Mouse (Mus musculus): ENCODE measurements at regions not wholly inside any gene's neighbourhood (a gene's known extent, or its start where the extent isn't known, plus 50 kb on each side); places are given as distances from the start of the nearest gene placed in this dataset.

- H3K4me2 ChIP-seq (replicated peaks; ENCODE audit: low read depth, low read length) = no peak overlapping the region
- H3K27ac ChIP-seq (ENCODE audit: low read length) = no peak overlapping the region
- H3K36me3 ChIP-seq (ENCODE audit: insufficient read depth, low read length) = no peaks in the 10 kb centered on the region
- ATAC-seq (ENCODE audit: low FRiP score, low TSS enrichment) = no peak
- H3K27me3 ChIP-seq (ENCODE audit: insufficient read depth, low read length) = no peaks in the 10 kb centered on the region
- no peaks in the 10 kb centered on the region for H3K4me1 ChIP-seq (ENCODE audit: insufficient read depth, low read length)
- H3K9ac ChIP-seq (replicated peaks; ENCODE audit: low read length) = no peak overlapping the region
- WGBS = 77% methylated on average over 1 of the region's 1 CpGs
- no peak overlapping the region for H3K4me3 ChIP-seq (ENCODE audit: low read length)
- no peaks in the 10 kb centered on the region for H3K9me3 ChIP-seq (ENCODE audit: low read length)
Measured at GRCm38 (mm10) chr12:118784643-118785042, 61.5 kb upstream of the Sp8 start.

GRCm38 (mm10) chr12:118781978-118782377 is 64.2 kb upstream of the Sp8 start:
- no peak overlapping the region for H3K27ac ChIP-seq (ENCODE audit: low read length)
- 89% methylated on average over 3 of the region's 3 CpGs for WGBS
- no peaks in the 10 kb centered on the region for H3K9me3 ChIP-seq (ENCODE audit: low read length)
- H3K4me1 ChIP-seq (ENCODE audit: insufficient read depth, low read length) = no peaks in the 10 kb centered on the region
- no peaks in the 10 kb centered on the region for H3K36me3 ChIP-seq (ENCODE audit: insufficient read depth, low read length)
- H3K4me2 ChIP-seq (replicated peaks; ENCODE audit: low read depth, low read length) = no peak overlapping the region
- no peak overlapping the region for H3K9ac ChIP-seq (replicated peaks; ENCODE audit: low read length)
- no peak overlapping the region for H3K4me3 ChIP-seq (ENCODE audit: low read length)
- ATAC-seq (ENCODE audit: low FRiP score, low TSS enrichment) = no peak
- no peaks in the 10 kb centered on the region for H3K27me3 ChIP-seq (ENCODE audit: insufficient read depth, low read length)

GRCm38 (mm10) chr12:118775463-118776064 is 70.6 kb upstream of the Sp8 start:
- no peak for ATAC-seq (ENCODE audit: low FRiP score, low TSS enrichment)
- Histone ChIP-seq H3K4me2 (replicated peaks; ENCODE audit: low read depth, low read length) (no peak overlapping the region), H3K9me3 (ENCODE audit: low read length) (no peaks in the 10 kb centered on the region), H3K36me3 (ENCODE audit: insufficient read depth, low read length) (no peaks in the 10 kb centered on the region), H3K9ac (replicated peaks; ENCODE audit: low read length) (no peak overlapping the region), H3K4me1 (ENCODE audit: insufficient read depth, low read length) (no peaks in the 10 kb centered on the region), H3K27me3 (ENCODE audit: insufficient read depth, low read length) (no peaks in the 10 kb centered on the region), H3K27ac (ENCODE audit: low read length) (no peak overlapping the region), H3K4me3 (ENCODE audit: low read length) (no peak overlapping the region)
- WGBS = 65% methylated on average over 1 of the region's 1 CpGs

- no peak overlapping the region for H3K4me3 ChIP-seq (ENCODE audit: low read length)
- H3K4me2 ChIP-seq (replicated peaks; ENCODE audit: low read depth, low read length) = no peak overlapping the region
- no peaks in the 10 kb centered on the region for H3K36me3 ChIP-seq (ENCODE audit: insufficient read depth, low read length)
- H3K9me3 ChIP-seq (ENCODE audit: low read length) = no peaks in the 10 kb centered on the region
- WGBS = 79% methylated on average over 2 of the region's 2 CpGs
- no peaks in the 10 kb centered on the region for H3K4me1 ChIP-seq (ENCODE audit: insufficient read depth, low read length)
- no peak overlapping the region for H3K9ac ChIP-seq (replicated peaks; ENCODE audit: low read length)
- no peak overlapping the region for H3K27ac ChIP-seq (ENCODE audit: low read length)
- no peaks in the 10 kb centered on the region for H3K27me3 ChIP-seq (ENCODE audit: insufficient read depth, low read length)
- no peak for ATAC-seq (ENCODE audit: low FRiP score, low TSS enrichment)
Measured at GRCm38 (mm10) chr12:118772790-118773189, 73.3 kb upstream of the Sp8 start.

- H3K4me2 ChIP-seq (replicated peaks; ENCODE audit: low read depth, low read length) = no peak overlapping the region
- no peaks in the 10 kb centered on the region for H3K9me3 ChIP-seq (ENCODE audit: low read length)
- 79% methylated on average over 1 of the region's 1 CpGs for WGBS
- H3K36me3 ChIP-seq (ENCODE audit: insufficient read depth, low read length) = no peaks in the 10 kb centered on the region
- H3K4me1 ChIP-seq (ENCODE audit: insufficient read depth, low read length) = no peaks in the 10 kb centered on the region
- ATAC-seq (ENCODE audit: low FRiP score, low TSS enrichment) = no peak
- no peak overlapping the region for H3K9ac ChIP-seq (replicated peaks; ENCODE audit: low read length)
- H3K27ac ChIP-seq (ENCODE audit: low read length) = no peak overlapping the region
- H3K4me3 ChIP-seq (ENCODE audit: low read length) = no peak overlapping the region
- no peaks in the 10 kb centered on the region for H3K27me3 ChIP-seq (ENCODE audit: insufficient read depth, low read length)
Measured at GRCm38 (mm10) chr12:118766472-118766871, 79.7 kb upstream of the Sp8 start.

- WGBS = 72% methylated on average over 2 of the region's 2 CpGs
- H3K9ac ChIP-seq (replicated peaks; ENCODE audit: low read length) = no peak overlapping the region
- H3K4me1 ChIP-seq (ENCODE audit: insufficient read depth, low read length) = no peaks in the 10 kb centered on the region
- H3K4me3 ChIP-seq (ENCODE audit: low read length) = no peak overlapping the region
- ATAC-seq (ENCODE audit: low FRiP score, low TSS enrichment) = no peak
- H3K27ac ChIP-seq (ENCODE audit: low read length) = no peak overlapping the region
- no peak overlapping the region for H3K4me2 ChIP-seq (replicated peaks; ENCODE audit: low read depth, low read length)
- H3K36me3 ChIP-seq (ENCODE audit: insufficient read depth, low read length) = no peaks in the 10 kb centered on the region
- no peaks in the 10 kb centered on the region for H3K27me3 ChIP-seq (ENCODE audit: insufficient read depth, low read length)
- H3K9me3 ChIP-seq (ENCODE audit: low read length) = no peaks in the 10 kb centered on the region
Measured at GRCm38 (mm10) chr12:118754076-118754475, 92.1 kb upstream of the Sp8 start.

- no peak overlapping the region for H3K9ac ChIP-seq (replicated peaks; ENCODE audit: low read length)
- WGBS = 68% methylated on average over 4 of the region's 4 CpGs
Measured at GRCm38 (mm10) chr12:118739103-118739502, 107.0 kb upstream of the Sp8 start.

GRCm38 (mm10) chr12:118725891-118726290 is 120.2 kb upstream of the Sp8 start:
- H3K4me1 ChIP-seq (ENCODE audit: insufficient read depth, low read length) = no peaks in the 10 kb centered on the region
- H3K4me3 ChIP-seq (ENCODE audit: low read length) = no peak overlapping the region
- H3K27me3 ChIP-seq (ENCODE audit: insufficient read depth, low read length) = no peaks in the 10 kb centered on the region
- no peak for ATAC-seq (ENCODE audit: low FRiP score, low TSS enrichment)
- 88% methylated on average over 4 of the region's 4 CpGs for WGBS
- H3K9me3 ChIP-seq (ENCODE audit: low read length) = no peaks in the 10 kb centered on the region
- H3K9ac ChIP-seq (replicated peaks; ENCODE audit: low read length) = no peak overlapping the region
- no peak overlapping the region for H3K27ac ChIP-seq (ENCODE audit: low read length)
- no peak overlapping the region for H3K4me2 ChIP-seq (replicated peaks; ENCODE audit: low read depth, low read length)
- H3K36me3 ChIP-seq (ENCODE audit: insufficient read depth, low read length) = no peaks in the 10 kb centered on the region

More at GRCm38 (mm10) chr12:118739103-118739502, 107.0 kb upstream of the Sp8 start:
- Histone ChIP-seq H3K27ac (ENCODE audit: low read length) (no peak overlapping the region), H3K4me2 (replicated peaks; ENCODE audit: low read depth, low read length) (no peak overlapping the region), H3K4me1 (ENCODE audit: insufficient read depth, low read length) (no peaks in the 10 kb centered on the region), H3K27me3 (ENCODE audit: insufficient read depth, low read length) (no peaks in the 10 kb centered on the region), H3K36me3 (ENCODE audit: insufficient read depth, low read length) (no peaks in the 10 kb centered on the region), H3K9me3 (ENCODE audit: low read length) (no peaks in the 10 kb centered on the region), H3K4me3 (ENCODE audit: low read length) (no peak overlapping the region)
- no peak for ATAC-seq (ENCODE audit: low FRiP score, low TSS enrichment)

- no peaks in the 10 kb centered on the region for H3K9me3 ChIP-seq (ENCODE audit: low read length)
- H3K4me2 ChIP-seq (replicated peaks; ENCODE audit: low read depth, low read length) = no peak overlapping the region
- 52% methylated on average over 4 of the region's 4 CpGs for WGBS
- no peaks in the 10 kb centered on the region for H3K4me1 ChIP-seq (ENCODE audit: insufficient read depth, low read length)
- H3K9ac ChIP-seq (replicated peaks; ENCODE audit: low read length) = no peak overlapping the region
- no peaks in the 10 kb centered on the region for H3K27me3 ChIP-seq (ENCODE audit: insufficient read depth, low read length)
- no peak overlapping the region for H3K27ac ChIP-seq (ENCODE audit: low read length)
- no peak overlapping the region for H3K4me3 ChIP-seq (ENCODE audit: low read length)
- no peak for ATAC-seq (ENCODE audit: low FRiP score, low TSS enrichment)
- H3K36me3 ChIP-seq (ENCODE audit: insufficient read depth, low read length) = no peaks in the 10 kb centered on the region
Measured at GRCm38 (mm10) chr12:118719878-118720573, 126.1 kb upstream of the Sp8 start.

- Histone ChIP-seq H3K4me2 (replicated peaks; ENCODE audit: low read depth, low read length) (no peak overlapping the region), H3K9me3 (ENCODE audit: low read length) (no peaks in the 10 kb centered on the region), H3K4me3 (ENCODE audit: low read length) (no peak overlapping the region), H3K4me1 (ENCODE audit: insufficient read depth, low read length) (no peaks in the 10 kb centered on the region), H3K9ac (replicated peaks; ENCODE audit: low read length) (no peak overlapping the region), H3K27me3 (ENCODE audit: insufficient read depth, low read length) (no peaks in the 10 kb centered on the region), H3K27ac (ENCODE audit: low read length) (no peak overlapping the region), H3K36me3 (ENCODE audit: insufficient read depth, low read length) (no peaks in the 10 kb centered on the region)
- WGBS = 76% methylated on average over 4 of the region's 4 CpGs
- no peak for ATAC-seq (ENCODE audit: low FRiP score, low TSS enrichment)
Measured at GRCm38 (mm10) chr12:118716824-118717223, 129.3 kb upstream of the Sp8 start.

Measured in kidney, embryonic 16.5 days (tissue).